8 mouse cellular contexts compared by ENCODE assay signal in genomic region chr9:108987704-108988350, GRCm38 (mm10). TPM values are rescaled to one million over a fixed set of nuclear protein-coding genes. Genes with fewer than 3 reads are reported as not detected.
DNase-seq lines count a peak whose midpoint lies in the region; ATAC-seq and TF ChIP-seq lines count a peak whose summit lies in the region.

No protein-coding gene starts in this region.

- H3K79me2 ChIP-seq in myocyte (ENCODE audit: control insufficient read depth, insufficient read depth) = peaks cover 4% of the 10 kb centered on the region

- H3K4me2 ChIP-seq in forebrain, embryonic 16.5 days (ENCODE audit: low read length) = no peak overlapping the region
- no peak overlapping the region for H3K4me2 ChIP-seq in myocyte (ENCODE audit: low read depth)

- H3K9me3 ChIP-seq in forebrain, embryonic 10.5 days = no peaks in the 10 kb centered on the region
- no peaks in the 10 kb centered on the region for H3K9me3 ChIP-seq in forebrain, embryonic 16.5 days (ENCODE audit: control insufficient read depth, low read length)
- no peaks in the 10 kb centered on the region for H3K9me3 ChIP-seq in ES-E14 (ENCODE audit: control insufficient read depth, insufficient read depth, low read depth, low read length)

- no peak overlapping the region for H3K9ac ChIP-seq in forebrain, embryonic 16.5 days (replicated peaks; ENCODE audit: low read depth, low read length)
- no peak overlapping the region for H3K9ac ChIP-seq in ES-E14 (ENCODE audit: insufficient read depth, low read depth, low read length, poor library complexity, severe bottlenecking)

- peak overlapping the region; percentile 25; the same call in 1 of the 2 replicates for H3K4me3 ChIP-seq in forebrain, embryonic 10.5 days
- no peak overlapping the region for H3K4me3 ChIP-seq in forebrain, embryonic 16.5 days (replicated peaks; ENCODE audit: low read length)
- H3K4me3 ChIP-seq in ES-E14 (ENCODE audit: insufficient read depth in 1 of 2, low read depth in 1 of 2, low read length in 2 of 2, poor library complexity in 1 of 2, severe bottlenecking in 1 of 2) = peak overlapping the region; percentile 17 to 25; a peak in 2 of 4 replicates
- no peak overlapping the region for H3K4me3 ChIP-seq in myocyte

- H3ac ChIP-seq in myocyte (ENCODE audit: control insufficient read depth, insufficient read length) = no peak overlapping the region

- no peak for TF ChIP-seq POLR2A in myocyte (IDR thresholded peaks at IDR 0.05; ENCODE audit: insufficient read length, low read depth)

- ATAC-seq in forebrain, embryonic 16.5 days = no peak
- ATAC-seq in erythroid progenitor cell, adult 5-6 weeks (replicated peaks; ENCODE audit: low FRiP score, poor library complexity, severe bottlenecking) = no peak
- ATAC-seq in megakaryocyte progenitor cell, adult 5-6 weeks (replicated peaks; ENCODE audit: poor library complexity) = no peak

- no peak for DNase-seq in forebrain, embryonic 10.5 days (ENCODE audit: extremely low spot score, low spot score)
- no peak for DNase-seq in ES-E14 (ENCODE audit: low read depth, low spot score)
- peak; percentile 77 for DNase-seq in gastrocnemius, postnatal 25 days
- peak; percentile 36 to 75 for DNase-seq in kidney, postnatal 25 days

- H3K4me1 ChIP-seq in forebrain, embryonic 10.5 days = peaks cover 42% of the 10 kb centered on the region
- peaks cover 13% of the 10 kb centered on the region for H3K4me1 ChIP-seq in forebrain, embryonic 16.5 days (replicated peaks; ENCODE audit: control insufficient read depth, insufficient read depth, low read length)
- peaks cover 4 to 13% of the 10 kb centered on the region in 2 experiments; a peak in 3 of 4 replicates for H3K4me1 ChIP-seq in ES-E14 (ENCODE audit: control insufficient read depth in 2 of 2, insufficient read depth in 2 of 2, low read length in 2 of 2, poor library complexity in 1 of 2)

- in situ Hi-C loops in ES-E14 (cut with MboI; ENCODE audit: low sequenced_read_pairs in 2 of 2, unreplicated experiment in 2 of 2) = no loop called here

- no peaks in the 10 kb centered on the region for H3K27me3 ChIP-seq in forebrain, embryonic 10.5 days (ENCODE audit: poor library complexity, severe bottlenecking)
- H3K27me3 ChIP-seq in forebrain, embryonic 16.5 days (replicated peaks; ENCODE audit: control insufficient read depth, insufficient read depth, low read length) = no peaks in the 10 kb centered on the region
- H3K27me3 ChIP-seq in myocyte (ENCODE audit: control insufficient read depth, insufficient read depth, insufficient read length) = no peaks in the 10 kb centered on the region

- WGBS in forebrain, embryonic 10.5 days = 24% methylated on average over 15 of the region's 15 CpGs
- 21% methylated on average over 15 of the region's 15 CpGs for WGBS in forebrain, embryonic 16.5 days

- no peaks in the 10 kb centered on the region for H3K36me3 ChIP-seq in forebrain, embryonic 10.5 days (replicated peaks)
- no peaks in the 10 kb centered on the region for H3K36me3 ChIP-seq in forebrain, embryonic 16.5 days (ENCODE audit: control insufficient read depth, insufficient read depth)
- H3K36me3 ChIP-seq in ES-E14 (ENCODE audit: control insufficient read depth, insufficient read depth, low read length, poor library complexity, severe bottlenecking) (no peaks in the 10 kb centered on the region), myocyte (ENCODE audit: control insufficient read depth, insufficient read depth) (no peaks in the 10 kb centered on the region)

- 0 out of 2 replicates have a peak overlapping the region, but pooled peaks have one; percentile 22 for H3K27ac ChIP-seq in forebrain, embryonic 10.5 days
- no peak overlapping the region for H3K27ac ChIP-seq in forebrain, embryonic 16.5 days (ENCODE audit: low read length)
- H3K27ac ChIP-seq in ES-E14 (ENCODE audit: insufficient read depth, low read depth, low read length, poor library complexity, severe bottlenecking) = no peak overlapping the region

TF ChIP-seq in ES-E14, 5 proteins besides CTCF, POLR2A, EP300 and RAD21:
- TF ChIP-seq CHD2 (IDR thresholded peaks at IDR 0.05; ENCODE audit: low read depth, low read length) (no peak), ZNF384 (IDR thresholded peaks at IDR 0.05; ENCODE audit: low read depth, low read length) (no peak), MAFK (IDR thresholded peaks at IDR 0.05; ENCODE audit: insufficient read depth, low read depth, low read length) (no peak), ZC3H11A (IDR thresholded peaks at IDR 0.05; ENCODE audit: borderline replicate concordance, low read depth, low read length) (no peak), HCFC1 (IDR thresholded peaks at IDR 0.05; ENCODE audit: borderline replicate concordance, insufficient read depth, low read length) (no peak)
TF ChIP-seq in ES-E14: peak in this region for 0.

TF ChIP-seq in myocyte, 11 proteins besides CTCF, POLR2A, EP300 and RAD21:
- TF ChIP-seq USF1 (IDR thresholded peaks at IDR 0.05; ENCODE audit: low read depth) (no peak), MYOD1 (IDR thresholded peaks at IDR 0.05; ENCODE audit: control insufficient read depth in 1 of 3, insufficient read length in 2 of 3, low read depth in 2 of 3) (peak in 2 of 3 experiments; percentile 35 to 60), MYOG (IDR thresholded peaks at IDR 0.05; ENCODE audit: control insufficient read depth in 1 of 3, insufficient read depth in 1 of 3, insufficient read length in 2 of 3, low read depth in 2 of 3) (peak in 1 of 3 experiments; percentile 67), E2F4 (IDR thresholded peaks at IDR 0.05; ENCODE audit: insufficient read depth) (no peak), TCF12 (IDR thresholded peaks at IDR 0.05; ENCODE audit: insufficient read depth, poor library complexity, severe bottlenecking) (no peak)

RNA-seq across cellular contexts. Expression of gene Ucn2, which starts 2.0 kb away (rescaled TPM):
- not detected in 2 replicates for polyA plus RNA-seq in forebrain, embryonic 10.5 days (2016; fragmentation: Nextera tagmentation; extraction: Ambion mirVana)
- not detected in 2 replicates for polyA plus RNA-seq in forebrain, embryonic 16.5 days (2015; fragmentation: Nextera tagmentation; extraction: Ambion mirVana)
- 0.36 TPM in 1 of 2 replicates, not detected in the other for total RNA-seq in ES-E14 (2012; rRNA removed)
- under 1 TPM; 0.23 to 0.24 TPM for total RNA-seq in gastrocnemius, postnatal 25 days (2021)
- 0.17 TPM for polyA plus RNA-seq in myocyte (2012; fragmentation: generic; extraction: Trizol)
- total RNA-seq in erythroid progenitor cell, adult 5-6 weeks (2015; ENCODE audit: low replicate concordance) = not detected in 2 replicates
- not detected in 2 replicates for total RNA-seq in erythroid progenitor cell, adult 5-6 weeks (2017; ENCODE audit: low replicate concordance)
- not detected in 2 replicates for total RNA-seq in megakaryocyte progenitor cell, adult 5-6 weeks (2015)
- not detected in 2 replicates for total RNA-seq in megakaryocyte progenitor cell, adult 5-6 weeks (2017)

RNA-seq across cellular contexts. Expression of gene Pfkfb4, which starts 3.8 kb away (rescaled TPM):
- polyA plus RNA-seq in forebrain, embryonic 10.5 days (2016; fragmentation: Nextera tagmentation; extraction: Ambion mirVana) = 10.5 and 12.4 TPM in 2 replicates
- 27.0 and 34.0 TPM in 2 replicates for polyA plus RNA-seq in forebrain, embryonic 16.5 days (2015; fragmentation: Nextera tagmentation; extraction: Ambion mirVana)
- total RNA-seq in ES-E14 (2012; rRNA removed) = 4.4 and 5.0 TPM in 2 replicates
- total RNA-seq in gastrocnemius, postnatal 25 days (2021) = 10 to 100 TPM; 20.4 to 32.4 TPM
- polyA plus RNA-seq in myocyte (2012; fragmentation: generic; extraction: Trizol) = 4.4 TPM
- 3.6 and 9.2 TPM in 2 replicates for total RNA-seq in erythroid progenitor cell, adult 5-6 weeks (2015; ENCODE audit: low replicate concordance)
- total RNA-seq in erythroid progenitor cell, adult 5-6 weeks (2017; ENCODE audit: low replicate concordance) = 1.6 and 10.8 TPM in 2 replicates
- total RNA-seq in megakaryocyte progenitor cell, adult 5-6 weeks (2015) = 3.9 and 5.9 TPM in 2 replicates
- 12.8 and 13.5 TPM in 2 replicates for total RNA-seq in megakaryocyte progenitor cell, adult 5-6 weeks (2017)

RNA-seq across cellular contexts. Expression of gene Col7a1, which starts 34.4 kb away (rescaled TPM):
- polyA plus RNA-seq in forebrain, embryonic 10.5 days (2016; fragmentation: Nextera tagmentation; extraction: Ambion mirVana) = 1.5 and 2.3 TPM in 2 replicates
- 1.5 and 2.0 TPM in 2 replicates for polyA plus RNA-seq in forebrain, embryonic 16.5 days (2015; fragmentation: Nextera tagmentation; extraction: Ambion mirVana)
- 15.1 and 25.5 TPM in 2 replicates for total RNA-seq in ES-E14 (2012; rRNA removed)
- 1 to 10 TPM; 1.6 to 3.5 TPM for total RNA-seq in gastrocnemius, postnatal 25 days (2021)
- 8.4 TPM for polyA plus RNA-seq in myocyte (2012; fragmentation: generic; extraction: Trizol)
- 0.42 TPM in 1 of 2 replicates, not detected in the other for total RNA-seq in erythroid progenitor cell, adult 5-6 weeks (2015; ENCODE audit: low replicate concordance)
- total RNA-seq in erythroid progenitor cell, adult 5-6 weeks (2017; ENCODE audit: low replicate concordance) = 0.64 TPM in 1 of 2 replicates, not detected in the other
- 0.02 and 0.12 TPM in 2 replicates for total RNA-seq in megakaryocyte progenitor cell, adult 5-6 weeks (2015)
- 0.12 and 1.3 TPM in 2 replicates for total RNA-seq in megakaryocyte progenitor cell, adult 5-6 weeks (2017)

RNA-seq across cellular contexts. Expression of gene Shisa5, which starts 50.5 kb away (rescaled TPM):
- 29.7 and 31.5 TPM in 2 replicates for polyA plus RNA-seq in forebrain, embryonic 10.5 days (2016; fragmentation: Nextera tagmentation; extraction: Ambion mirVana)
- polyA plus RNA-seq in forebrain, embryonic 16.5 days (2015; fragmentation: Nextera tagmentation; extraction: Ambion mirVana) = 52.4 and 52.7 TPM in 2 replicates
- total RNA-seq in ES-E14 (2012; rRNA removed) = 44.0 and 49.0 TPM in 2 replicates
- total RNA-seq in gastrocnemius, postnatal 25 days (2021) = 10 to 100 TPM; 12.9 to 21.6 TPM
- polyA plus RNA-seq in myocyte (2012; fragmentation: generic; extraction: Trizol) = 82.8 TPM
- 13.8 and 40.4 TPM in 2 replicates for total RNA-seq in erythroid progenitor cell, adult 5-6 weeks (2015; ENCODE audit: low replicate concordance)
- total RNA-seq in erythroid progenitor cell, adult 5-6 weeks (2017; ENCODE audit: low replicate concordance) = 44.5 and 87.6 TPM in 2 replicates
- total RNA-seq in megakaryocyte progenitor cell, adult 5-6 weeks (2015) = 19.7 and 20.5 TPM in 2 replicates
- total RNA-seq in megakaryocyte progenitor cell, adult 5-6 weeks (2017) = 74.8 and 94.4 TPM in 2 replicates

RNA-seq across cellular contexts. Expression of gene Uqcrc1, which starts 51.4 kb away (rescaled TPM):
- polyA plus RNA-seq in forebrain, embryonic 10.5 days (2016; fragmentation: Nextera tagmentation; extraction: Ambion mirVana) = 468 and 481 TPM in 2 replicates
- polyA plus RNA-seq in forebrain, embryonic 16.5 days (2015; fragmentation: Nextera tagmentation; extraction: Ambion mirVana) = 389 and 410 TPM in 2 replicates
- 354 and 426 TPM in 2 replicates for total RNA-seq in ES-E14 (2012; rRNA removed)
- total RNA-seq in gastrocnemius, postnatal 25 days (2021) = 1,000 to 10,000 TPM; 1,091 to 1,107 TPM
- polyA plus RNA-seq in myocyte (2012; fragmentation: generic; extraction: Trizol) = 468 TPM
- total RNA-seq in erythroid progenitor cell, adult 5-6 weeks (2015; ENCODE audit: low replicate concordance) = 65.8 and 68.8 TPM in 2 replicates
- 100 and 108 TPM in 2 replicates for total RNA-seq in erythroid progenitor cell, adult 5-6 weeks (2017; ENCODE audit: low replicate concordance)
- total RNA-seq in megakaryocyte progenitor cell, adult 5-6 weeks (2015) = 144 and 157 TPM in 2 replicates
- total RNA-seq in megakaryocyte progenitor cell, adult 5-6 weeks (2017) = 256 and 338 TPM in 2 replicates

Comparison
In these comparisons a context has a peak if more than half of its experiments do, and no peak if none do; other contexts are left out.
1. H3K4me3 ChIP-seq: peak in forebrain, embryonic 10.5 days (single experiment) and ES-E14 (2 of 2); none in forebrain, embryonic 16.5 days (single experiment) and myocyte (single experiment).
2. DNase-seq: peak in gastrocnemius, postnatal 25 days (single experiment) and kidney, postnatal 25 days (2 of 2); none in forebrain, embryonic 10.5 days (single experiment) and ES-E14 (single experiment).